Mouse (Mus musculus) forebrain, embryonic 11.5 days (tissue): ENCODE results near the gene Pla2g6. TPM values are rescaled to one million over a fixed set of nuclear protein-coding genes. Genes with fewer than 3 reads are reported as not detected.

Source experiments
- ATAC-seq: fragments of 200-750 bp; cut with Nextera tagmentation; replicated peaks from 2 replicates; pipeline ENCODE4 v1.8.0; 2017; ENCODE audit warnings: moderate TSS enrichment; ENCODE audit not compliant: low FRiP score
- DNase-seq: peaks from one replicate; pipeline ENCODE4 v3.0.0-alpha.2; 2017; ENCODE audit warnings: low spot score
- H3K27ac ChIP-seq: fragments of 300-500 bp; sonication (generic); 2 replicates; pipeline ENCODE4 v1.5.1; 2014; ENCODE audit warnings: low read depth, low read length
- H3K27me3 ChIP-seq: fragments of 300-500 bp; sonication (generic); 2 replicates; pipeline ENCODE4 v1.6.1; 2014; ENCODE audit warnings: mild to moderate bottlenecking, low read length, mixed read lengths; ENCODE audit not compliant: control insufficient read depth, insufficient read depth
- H3K36me3 ChIP-seq: fragments of 300-500 bp; sonication (generic); 2 replicates; pipeline ENCODE4 v1.6.1; 2014; ENCODE audit warnings: mild to moderate bottlenecking, low read length, moderate library complexity, mixed read lengths; ENCODE audit not compliant: control insufficient read depth, insufficient read depth
- H3K4me1 ChIP-seq: fragments of 300-500 bp; sonication (generic); replicated peaks from 2 replicates; pipeline ENCODE4 v1.6.1; 2014; ENCODE audit warnings: low read length, mixed read lengths; ENCODE audit not compliant: control insufficient read depth, insufficient read depth
- H3K4me2 ChIP-seq: fragments of 300-500 bp; sonication (generic); 2 replicates; pipeline ENCODE4 v1.6.1; 2014; ENCODE audit warnings: low read depth, mild to moderate bottlenecking, low read length, moderate library complexity, mixed read lengths; ENCODE audit not compliant: severe bottlenecking
- H3K4me3 ChIP-seq: fragments of 300-500 bp; sonication (generic); 2 replicates; pipeline ENCODE4 v1.5.1; 2014; ENCODE audit warnings: low read depth, low read length
- H3K9ac ChIP-seq: fragments of 300-500 bp; sonication (generic); 2 replicates; pipeline ENCODE4 v1.6.1; 2014; ENCODE audit warnings: low read length
- H3K9me3 ChIP-seq: fragments of 300-500 bp; sonication (generic); 2 replicates; pipeline ENCODE4 v1.6.1; 2016; ENCODE audit warnings: low read length, mixed read lengths; ENCODE audit not compliant: control insufficient read depth
- WGBS: fragments of 180-500 bp; shearing (Covaris S2); extraction: QIAGEN DNeasy Blood & Tissue Kit; methylation state at CpG from one replicate; pipeline ENCODE4 v1.1.7; 2014; 5-methylcytosine and 5-hydroxymethylcytosine counted together
- polyA plus RNA-seq: library from polyadenylated mRNA; unstranded; fragments of >200 nt; fragmentation: Nextera tagmentation; extraction: Ambion mirVana; gene quantifications from 2 replicates; pipeline ENCODE4 v1.2.1, GENCODE M21; 2014

Pla2g6 gene
- polyA plus RNA-seq, 1 experiment from 2014 or later, result 22.3 TPM

GRCm38 (mm10) chr15:79268521-79268920, 59.7 kb downstream of the Pla2g6 start:
- H3K4me2 ChIP-seq, result no peak overlapping the region
- no peaks in the 10 kb centered on the region for H3K36me3 ChIP-seq
- H3K9ac ChIP-seq, result no peak overlapping the region
- H3K4me1 ChIP-seq, result 0 out of 2 replicates have a peak, but pooled peaks cover 4% of the 10 kb centered on the region
- H3K27me3 ChIP-seq, result no peaks in the 10 kb centered on the region; the same call in 1 of the 2 replicates
- no peak for DNase-seq
- H3K4me3 ChIP-seq, result no peak overlapping the region
- ATAC-seq, result no peak
- no peaks in the 10 kb centered on the region for H3K9me3 ChIP-seq
- WGBS, result 37% methylated on average over 1 of the region's 1 CpGs
- no peak overlapping the region for H3K27ac ChIP-seq

- Histone ChIP-seq H3K27ac (no peak overlapping the region), H3K9ac (no peak overlapping the region), H3K9me3 (no peaks in the 10 kb centered on the region), H3K4me3 (no peak overlapping the region), H3K4me2 (no peak overlapping the region), H3K36me3 (no peaks in the 10 kb centered on the region), H3K4me1 (peaks cover 5% of the 10 kb centered on the region; the same call in 1 of the 2 replicates), H3K27me3 (peaks cover 26% of the 10 kb centered on the region)
- DNase-seq (no peak), ATAC-seq (no peak)
- 76% methylated on average over 4 of the region's 4 CpGs for WGBS
Observed at GRCm38 (mm10) chr15:79265384-79265783, 62.8 kb downstream of the Pla2g6 start.

- Histone ChIP-seq H3K4me2 (no peak overlapping the region), H3K27ac (no peak overlapping the region), H3K4me3 (no peak overlapping the region), H3K4me1 (peaks cover 5% of the 10 kb centered on the region; the same call in 1 of the 2 replicates), H3K9ac (no peak overlapping the region), H3K9me3 (no peaks in the 10 kb centered on the region), H3K27me3 (peaks cover 36% of the 10 kb centered on the region), H3K36me3 (no peaks in the 10 kb centered on the region)
- 88% methylated on average over 6 of the region's 6 CpGs for WGBS
- DNase-seq (no peak), ATAC-seq (no peak)
Observed at GRCm38 (mm10) chr15:79263726-79264125, 64.5 kb downstream of the Pla2g6 start.

- peaks cover 5% of the 10 kb centered on the region; the same call in 1 of the 2 replicates for H3K4me1 ChIP-seq
- 86% methylated on average over 3 of the region's 3 CpGs for WGBS
- ATAC-seq, result no peak
- H3K27ac ChIP-seq, result no peak overlapping the region
- no peak overlapping the region for H3K4me3 ChIP-seq
- H3K9ac ChIP-seq, result no peak overlapping the region
- peaks cover 36% of the 10 kb centered on the region for H3K27me3 ChIP-seq
- H3K4me2 ChIP-seq, result no peak overlapping the region
- H3K36me3 ChIP-seq, result no peaks in the 10 kb centered on the region
- no peak for DNase-seq
- H3K9me3 ChIP-seq, result no peaks in the 10 kb centered on the region
Observed at GRCm38 (mm10) chr15:79262786-79263309, 65.3 kb downstream of the Pla2g6 start.

- Histone ChIP-seq H3K36me3 (no peaks in the 10 kb centered on the region), H3K4me2 (peak overlapping the region; percentile 66; the same call in 1 of the 2 replicates), H3K27ac (no peak overlapping the region), H3K4me1 (peaks cover 5% of the 10 kb centered on the region; the same call in 1 of the 2 replicates), H3K4me3 (no peak overlapping the region; the same call in 1 of the 2 replicates), H3K9ac (no peak overlapping the region), H3K27me3 (peaks cover 36% of the 10 kb centered on the region), H3K9me3 (no peaks in the 10 kb centered on the region)
- 20% methylated on average over 13 of the region's 13 CpGs for WGBS
- ATAC-seq (no peak), DNase-seq (peak; percentile 71)
Observed at GRCm38 (mm10) chr15:79262375-79262774, 65.8 kb downstream of the Pla2g6 start.

- DNase-seq (peak; percentile 68), ATAC-seq (peak; percentile 56; the same call in 1 of the 2 replicates)
- H3K4me1 ChIP-seq, result peaks cover 5% of the 10 kb centered on the region; the same call in 1 of the 2 replicates
- no peaks in the 10 kb centered on the region for H3K36me3 ChIP-seq
- no peaks in the 10 kb centered on the region for H3K9me3 ChIP-seq
- peaks cover 36% of the 10 kb centered on the region for H3K27me3 ChIP-seq
- peak overlapping the region; percentile 47 for H3K4me3 ChIP-seq
- peak overlapping the region; percentile 51 for H3K9ac ChIP-seq
- peak overlapping the region; percentile 66 for H3K4me2 ChIP-seq
- H3K27ac ChIP-seq, result no peak overlapping the region
- WGBS, result 0% methylated on average over 28 of the region's 28 CpGs
Observed at GRCm38 (mm10) chr15:79261757-79262156, 66.4 kb downstream of the Pla2g6 start.

- ATAC-seq, result peak; percentile 65
- WGBS, result under 1% methylated on average over 61 of the region's 62 CpGs
- no peak overlapping the region for H3K27ac ChIP-seq
Observed at GRCm38 (mm10) chr15:79261095-79261725, 67.0 kb downstream of the Pla2g6 start.

GRCm38 (mm10) chr15:79258521-79258920, 69.7 kb downstream of the Pla2g6 start:
- H3K4me1 ChIP-seq, result peaks cover 5% of the 10 kb centered on the region; the same call in 1 of the 2 replicates

More at GRCm38 (mm10) chr15:79261095-79261725, 67.0 kb downstream of the Pla2g6 start:
- no peaks in the 10 kb centered on the region for H3K9me3 ChIP-seq
- peak overlapping the region; percentile 66 for H3K4me2 ChIP-seq
- peak; percentile 74 for DNase-seq
- H3K36me3 ChIP-seq, result no peaks in the 10 kb centered on the region
- peaks cover 5% of the 10 kb centered on the region; the same call in 1 of the 2 replicates for H3K4me1 ChIP-seq
- peak overlapping the region; percentile 47 for H3K4me3 ChIP-seq
- H3K9ac ChIP-seq, result peak overlapping the region; percentile 51
- peaks cover 36% of the 10 kb centered on the region for H3K27me3 ChIP-seq

More at GRCm38 (mm10) chr15:79258521-79258920, 69.7 kb downstream of the Pla2g6 start:
- H3K9me3 ChIP-seq, result no peaks in the 10 kb centered on the region
- H3K36me3 ChIP-seq, result no peaks in the 10 kb centered on the region
- peaks cover 37% of the 10 kb centered on the region for H3K27me3 ChIP-seq
- no peak overlapping the region for H3K9ac ChIP-seq
- H3K4me2 ChIP-seq, result no peak overlapping the region
- no peak overlapping the region for H3K4me3 ChIP-seq
- DNase-seq (no peak), ATAC-seq (no peak)
- 37% methylated on average over 17 of the region's 17 CpGs for WGBS
- no peak overlapping the region for H3K27ac ChIP-seq
